Mouse (Mus musculus): ENCODE data around the gene Cstb.

The Cstb gene

GRCm38 (mm10) chr10:78461767-78462166, 36.3 kb downstream of the Cstb start:
- DNase-seq (ENCODE audit: low read depth, low spot score), result peak; percentile 53

GRCm38 (mm10) chr10:78462945-78463768, 37.7 kb downstream of the Cstb start:
- DNase-seq (ENCODE audit: low read depth, low spot score), result no peak

GRCm38 (mm10) chr10:78463769-78464167, 38.3 kb downstream of the Cstb start:
- no peak for DNase-seq (ENCODE audit: low read depth, low spot score)

GRCm38 (mm10) chr10:78464201-78464791, 38.8 kb downstream of the Cstb start:
- peak; percentile 31 for DNase-seq (ENCODE audit: low read depth, low spot score)

GRCm38 (mm10) chr10:78464792-78465207, 39.3 kb downstream of the Cstb start, which contains the start of gene Pdxk:
Gene Pdxk (minus strand): TSS chr10:78464975.
- peak; percentile 95 for DNase-seq (ENCODE audit: low read depth, low spot score)

GRCm38 (mm10) chr10:78465472-78465871, 40.0 kb downstream of the Cstb start:
- DNase-seq (ENCODE audit: low read depth, low spot score), result no peak

- no peak for DNase-seq (ENCODE audit: low read depth, low spot score)
Measured at GRCm38 (mm10) chr10:78466647-78467046, 41.2 kb downstream of the Cstb start.

- DNase-seq (ENCODE audit: low read depth, low spot score), result no peak
Measured at GRCm38 (mm10) chr10:78467761-78468310, 42.4 kb downstream of the Cstb start.

GRCm38 (mm10) chr10:78470582-78471313, 45.3 kb downstream of the Cstb start:
- peak; percentile 56 for DNase-seq (ENCODE audit: low read depth, low spot score)

- DNase-seq (ENCODE audit: low read depth, low spot score), result no peak
Measured at GRCm38 (mm10) chr10:78472046-78472445, 46.6 kb downstream of the Cstb start.

GRCm38 (mm10) chr10:78473434-78473833, 48.0 kb downstream of the Cstb start:
- DNase-seq (ENCODE audit: low read depth, low spot score), result no peak

- no peak for DNase-seq (ENCODE audit: low read depth, low spot score)
Measured at GRCm38 (mm10) chr10:78474759-78475158, 49.3 kb downstream of the Cstb start.

GRCm38 (mm10) chr10:78476821-78477220, 51.4 kb downstream of the Cstb start:
- DNase-seq (ENCODE audit: low read depth, low spot score), result no peak

Data from R1 (cell line).